Mouse (Mus musculus) kidney, postnatal 10 days (tissue): ENCODE results near the gene Asb8.

Experiments
- DNase-seq: peaks from one replicate; pipeline ENCODE4 v3.0.0; 2021; ENCODE audit warnings: mixed read lengths

Gene Asb8

DNA sequence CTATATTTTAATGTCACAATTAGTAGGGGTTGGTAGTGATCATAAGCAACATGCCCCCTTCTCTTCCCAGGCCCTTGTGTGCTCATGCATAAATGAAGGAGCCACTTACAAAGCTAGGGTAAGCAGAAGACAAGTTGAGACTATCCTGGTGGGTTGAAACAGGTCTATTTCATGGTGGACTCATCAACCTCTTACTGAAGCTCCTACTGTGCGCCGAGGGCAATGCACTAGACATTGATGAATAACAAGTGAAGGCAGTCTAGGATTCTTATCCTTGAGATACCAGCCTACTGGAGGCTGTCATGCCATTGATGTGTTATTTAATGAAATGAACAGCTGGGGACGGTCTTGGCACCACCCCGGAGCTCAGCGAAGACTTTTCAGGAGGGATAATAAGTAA, 10.2 kb downstream of the Asb8 start:
- DNase-seq = no peak

DNA sequence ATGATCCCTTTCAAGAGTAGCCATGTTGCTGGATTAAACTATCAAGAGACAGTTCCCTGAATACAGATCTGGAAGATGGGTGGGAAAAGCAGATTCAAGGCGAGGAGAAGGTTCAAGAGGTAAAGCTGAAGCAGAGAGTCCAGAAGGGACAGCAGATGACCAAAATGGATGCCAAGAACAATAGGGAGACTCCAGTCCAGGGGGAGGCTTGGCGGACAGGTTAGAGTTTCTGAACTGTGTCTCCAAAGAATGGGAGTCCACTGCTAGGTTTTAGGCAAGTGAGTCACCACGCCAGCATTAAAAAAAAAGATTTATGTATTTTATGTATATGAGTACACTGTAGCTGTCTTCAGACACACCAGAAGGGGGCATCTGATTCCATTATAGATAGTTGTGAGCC, 10.8 kb downstream of the Asb8 start:
- no peak for DNase-seq

DNA sequence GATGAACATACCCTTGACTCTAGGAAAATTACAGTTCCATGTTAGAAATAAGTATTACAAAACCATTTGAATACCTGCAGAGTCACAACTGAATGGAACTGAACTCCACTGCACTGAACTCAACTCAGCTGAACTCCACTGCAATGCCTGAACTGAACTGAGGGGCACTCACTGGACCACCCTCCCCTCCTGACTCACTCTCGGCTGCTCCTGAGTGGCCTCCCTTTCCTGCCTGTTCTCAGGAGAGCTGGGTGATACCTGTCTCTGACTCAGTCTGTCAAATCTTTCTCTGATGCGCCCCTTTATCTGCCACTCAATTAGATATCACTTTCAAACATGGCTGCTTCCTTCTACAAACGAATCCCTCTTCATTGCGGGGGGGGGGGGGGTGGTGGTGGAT, 11.3 kb downstream of the Asb8 start:
- no peak for DNase-seq

DNA sequence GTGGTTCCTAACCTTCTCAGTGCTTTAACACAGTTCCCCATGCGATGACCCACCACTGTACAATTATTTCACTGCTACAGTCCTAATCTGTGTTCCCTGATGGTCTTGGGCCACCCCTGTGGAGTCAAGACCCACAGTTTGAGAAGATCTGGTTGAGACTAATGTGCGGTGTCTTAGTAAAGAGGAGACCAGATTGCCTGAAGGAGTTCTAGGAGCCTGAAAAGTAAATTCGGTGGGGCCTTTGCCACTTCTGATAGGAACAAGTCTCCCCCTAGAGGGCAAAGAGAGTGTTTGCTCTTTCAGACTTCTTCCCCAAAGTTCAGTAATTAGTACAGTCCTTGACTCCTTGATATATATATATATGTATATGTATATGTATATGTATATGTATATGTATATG, 11.8 kb downstream of the Asb8 start:
- DNase-seq = no peak

DNA sequence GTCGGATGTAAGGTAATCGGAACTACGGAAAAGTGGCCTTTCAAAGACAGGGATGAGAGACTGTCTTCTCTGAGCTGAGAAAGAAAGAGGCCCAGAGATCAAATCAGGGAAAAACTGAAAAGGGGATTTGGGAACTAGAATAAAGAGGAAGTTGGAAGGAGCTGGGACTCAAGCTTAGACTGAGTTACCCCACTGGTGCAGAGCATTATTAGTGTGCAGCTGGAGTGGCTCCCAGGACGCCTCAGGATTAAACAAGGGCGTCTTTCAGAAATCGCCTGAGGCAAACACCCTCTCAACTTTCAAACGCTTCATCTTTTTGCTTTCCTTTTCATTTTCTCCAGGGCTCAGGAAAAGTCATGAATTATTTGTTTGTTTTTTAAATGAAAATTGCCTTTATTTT, 12.5 kb downstream of the Asb8 start:
- DNase-seq = no peak

DNA sequence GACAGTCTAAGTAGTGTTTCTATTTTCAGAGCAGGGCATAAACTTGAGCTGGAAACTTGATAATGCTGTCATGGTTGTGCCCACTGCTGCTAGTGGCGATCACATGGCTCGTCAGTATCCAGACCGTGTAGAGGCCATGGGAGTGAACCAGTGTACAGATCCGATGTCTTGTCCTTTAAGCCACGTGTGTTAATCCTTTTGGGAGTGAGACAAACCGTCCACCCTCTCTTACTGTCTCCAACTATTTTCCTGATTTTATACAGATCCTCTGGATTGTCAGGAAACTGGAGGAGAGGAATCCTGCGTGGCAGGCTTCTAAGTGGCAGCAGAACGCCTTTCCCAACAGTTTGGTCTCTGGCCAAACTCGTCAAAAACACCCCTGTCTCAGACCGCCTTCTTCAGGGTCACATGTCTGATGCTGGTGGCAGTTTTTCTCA, 16.2 kb downstream of the Asb8 start:
- DNase-seq = no peak

DNA sequence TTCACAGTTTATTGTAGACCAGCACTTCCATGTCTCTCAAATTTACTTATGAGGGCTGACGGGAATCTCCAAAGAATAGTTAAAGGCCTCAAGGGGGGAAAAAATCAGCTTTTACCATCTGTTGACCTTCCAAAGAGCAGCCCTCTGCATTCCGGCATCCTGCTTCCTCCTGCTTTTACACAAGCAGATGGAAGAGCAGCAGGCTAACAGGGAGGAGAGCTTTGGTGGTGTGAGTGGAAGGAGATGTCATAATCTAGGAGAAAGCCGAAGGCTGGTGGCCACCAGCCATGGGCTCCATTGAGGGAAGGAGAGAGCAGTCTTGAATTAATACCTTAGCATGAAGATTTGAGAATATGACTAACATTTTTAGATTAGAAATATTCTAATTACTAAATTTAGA, 17.1 kb downstream of the Asb8 start:
- no peak for DNase-seq

DNA sequence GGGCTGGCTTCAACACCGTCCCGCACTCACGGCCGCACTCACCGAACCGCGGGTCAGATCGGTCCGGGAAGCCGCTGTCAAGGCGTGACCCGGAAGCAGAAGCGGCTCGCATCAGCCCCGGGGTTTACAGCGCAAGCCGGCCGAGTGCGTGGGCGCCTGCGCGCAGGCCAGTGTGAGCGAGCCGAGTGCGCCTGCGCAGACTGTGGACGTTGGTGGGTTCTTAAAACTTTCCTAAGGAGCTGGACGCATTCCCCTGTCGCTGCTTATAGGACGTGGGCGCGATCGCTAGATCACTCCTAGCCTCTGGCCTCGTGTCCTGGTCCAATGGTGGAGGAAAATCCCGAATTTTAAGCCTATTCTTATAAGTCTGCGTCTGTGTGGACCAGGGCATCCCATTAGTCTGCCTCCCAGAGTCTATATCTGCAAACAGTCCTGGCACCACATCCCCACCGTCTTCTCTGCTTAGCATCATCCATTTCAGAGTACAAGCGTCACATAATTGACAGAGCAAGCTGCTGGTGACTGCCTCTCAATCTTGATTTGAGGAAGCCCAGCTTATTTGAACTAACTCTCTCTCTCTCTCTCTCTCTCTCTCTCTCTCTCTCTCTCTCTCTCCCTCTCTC, 19.8 kb downstream of the Asb8 start:
- peak; percentile 97 for DNase-seq

DNA sequence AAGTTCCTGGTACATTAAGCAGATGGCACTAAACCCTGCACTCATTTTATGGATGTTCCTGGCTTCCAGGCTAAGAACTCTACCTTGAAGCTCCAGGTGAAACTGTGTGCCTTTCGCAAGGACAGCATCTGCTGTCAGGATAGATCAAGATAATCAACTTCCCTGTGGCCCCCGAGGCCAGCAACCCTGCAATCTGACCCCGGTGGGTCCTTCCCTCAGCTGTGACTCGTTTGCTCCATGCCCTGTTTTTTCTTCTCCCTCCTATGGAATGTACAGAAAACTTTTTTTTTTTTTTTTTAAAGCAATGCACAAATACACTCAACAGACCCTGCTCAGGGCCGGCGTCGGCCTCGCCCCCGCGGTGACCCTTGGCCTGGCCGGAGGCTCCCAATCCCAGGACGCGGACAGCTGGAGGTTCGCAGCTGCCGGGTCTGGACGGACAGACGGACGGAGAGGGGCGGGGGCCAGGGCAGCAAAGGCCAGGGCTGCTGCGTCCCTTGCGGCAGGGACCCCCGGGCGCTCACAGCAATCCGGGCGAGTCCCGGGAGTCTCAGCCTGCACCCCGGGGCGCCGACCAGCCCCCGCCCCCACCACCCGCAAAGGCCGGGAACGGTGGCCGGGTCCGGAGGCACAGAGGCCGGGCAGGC, 20.4 kb downstream of the Asb8 start:
- peak; percentile 65 for DNase-seq

DNA sequence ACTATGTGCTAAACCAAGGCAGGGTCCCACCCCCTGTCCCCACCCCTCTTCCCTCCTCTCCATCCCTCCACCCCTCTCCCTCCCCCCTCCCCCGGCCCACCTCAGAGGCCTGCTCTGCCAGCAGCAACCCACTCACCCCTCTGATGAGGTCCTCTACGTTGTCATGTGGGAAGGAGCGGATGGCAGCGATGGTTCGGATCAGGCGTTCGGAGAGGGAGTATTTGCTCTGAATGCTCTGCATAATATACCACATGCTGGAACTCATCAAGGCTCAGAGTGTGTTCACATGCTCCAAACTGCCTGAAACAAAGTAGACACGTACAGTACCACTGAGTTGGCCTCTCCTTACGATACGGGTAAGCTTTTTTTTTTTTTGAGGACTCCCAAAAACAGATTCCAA, 22.9 kb downstream of the Asb8 start:
- DNase-seq = no peak

DNA sequence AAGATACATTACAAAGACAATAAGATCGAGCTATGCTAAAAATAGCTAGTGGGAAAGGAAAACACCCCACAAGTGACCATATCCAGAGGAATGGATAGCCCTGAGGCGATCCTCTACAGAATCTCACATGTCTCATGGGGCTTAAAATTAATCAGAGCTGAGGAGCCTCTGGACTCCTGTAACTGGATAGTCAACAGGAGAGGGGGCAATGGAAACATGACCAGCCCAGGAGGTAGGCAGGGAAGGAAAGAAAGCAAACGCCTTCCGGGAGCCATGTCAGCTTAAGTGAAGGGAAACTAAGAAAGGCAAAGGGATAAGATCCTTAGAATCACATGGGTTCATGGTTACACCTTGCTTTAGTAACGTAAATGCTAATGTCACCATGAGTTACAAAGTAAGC, 24.6 kb downstream of the Asb8 start:
- DNase-seq = no peak

DNA sequence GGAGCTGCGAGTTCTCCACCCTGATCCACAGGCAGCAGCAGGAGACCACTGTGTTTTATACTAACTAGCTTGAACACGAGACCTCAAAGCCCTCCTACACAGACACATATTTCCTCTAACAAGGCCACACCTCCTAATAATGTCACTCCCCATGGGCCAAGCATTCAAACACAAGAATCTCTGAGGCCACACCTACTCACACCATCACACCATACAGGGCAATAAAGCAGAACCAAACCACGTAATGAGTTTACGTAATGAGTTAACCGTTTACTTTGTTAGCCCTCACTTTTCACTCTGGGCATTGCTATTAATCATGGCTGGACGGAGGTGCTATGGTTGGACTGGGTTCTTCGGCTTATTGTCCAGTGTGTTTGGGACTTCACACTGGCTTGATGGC, 25.7 kb downstream of the Asb8 start:
- DNase-seq = no peak

DNA sequence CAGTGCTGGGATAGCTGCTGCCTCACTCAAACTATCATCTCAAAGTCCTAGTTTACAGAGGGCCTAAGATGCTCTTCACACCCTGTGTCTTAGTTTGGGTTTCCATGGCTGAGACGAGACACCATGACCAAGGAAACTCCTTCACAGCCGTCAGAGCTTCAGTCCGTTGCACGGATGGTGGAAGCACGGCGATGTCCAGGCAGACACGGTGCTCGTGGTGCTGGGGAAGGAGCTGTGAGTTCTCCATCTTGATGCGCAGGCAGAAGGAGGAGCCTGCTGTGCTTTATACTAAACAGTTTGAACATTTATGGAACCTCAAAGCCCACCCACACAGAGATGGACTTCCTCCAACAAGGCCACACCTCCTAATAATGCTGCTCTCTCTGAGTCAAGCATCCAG, 28.6 kb downstream of the Asb8 start:
- DNase-seq = no peak

DNA sequence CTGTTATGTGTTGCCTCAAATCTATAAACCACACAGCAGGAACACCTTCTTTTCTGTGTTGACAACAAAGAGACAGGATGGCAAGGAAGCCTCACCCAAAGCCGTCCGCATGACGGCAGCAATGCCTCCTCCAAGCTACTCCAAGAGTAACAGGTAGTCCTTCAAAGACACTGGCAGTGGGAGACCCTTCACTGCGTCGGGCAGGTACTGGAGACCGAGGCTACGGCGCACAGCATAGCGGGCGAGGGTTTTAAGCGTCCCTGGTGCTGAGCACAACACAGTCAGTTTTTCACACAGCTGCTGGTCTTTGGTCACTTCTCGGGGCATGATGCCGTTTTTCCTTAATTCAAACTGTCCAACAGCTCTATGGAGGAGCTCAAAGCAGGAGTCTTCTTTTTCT, 29.8 kb downstream of the Asb8 start:
- DNase-seq = no peak

DNA sequence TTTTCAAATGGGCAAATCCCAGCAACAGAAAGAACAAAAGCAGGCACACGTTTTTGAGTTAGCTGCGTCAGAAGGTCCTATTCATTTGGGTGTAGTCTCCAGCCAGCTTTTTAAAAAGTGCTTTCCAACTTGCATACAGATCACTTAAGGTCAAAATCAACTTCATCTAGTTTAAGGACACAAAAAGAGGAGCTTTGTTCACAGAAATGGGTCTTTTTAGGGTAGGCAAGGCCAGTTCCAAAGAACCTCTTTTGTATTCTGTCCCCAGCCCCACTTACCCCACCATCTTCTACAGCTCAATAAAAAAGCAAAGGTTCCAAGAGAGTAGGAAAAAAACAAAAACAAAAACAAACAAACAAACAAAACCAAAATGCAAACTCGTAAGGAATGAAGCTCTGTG, 30.8 kb downstream of the Asb8 start:
- DNase-seq = no peak

DNA sequence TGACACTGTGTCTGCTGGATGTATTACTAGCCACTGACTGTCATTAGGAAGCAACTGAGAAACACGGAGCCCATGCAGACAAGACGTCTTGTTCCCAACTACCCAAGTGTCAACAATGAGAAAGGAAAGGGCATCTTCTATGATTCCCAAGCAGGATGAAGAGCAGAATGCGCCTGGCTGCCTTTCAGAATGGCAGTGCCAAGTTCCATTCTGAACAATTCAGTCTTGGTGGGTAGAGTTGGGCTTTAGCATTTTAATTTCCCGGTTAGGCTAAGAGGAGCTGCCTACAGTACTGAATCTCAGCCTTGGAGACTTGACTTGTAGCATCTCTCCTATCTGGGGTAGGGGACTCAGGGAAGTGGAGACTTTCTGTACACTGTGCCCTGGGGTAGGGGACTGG, 31.4 kb downstream of the Asb8 start:
- DNase-seq = no peak

DNA sequence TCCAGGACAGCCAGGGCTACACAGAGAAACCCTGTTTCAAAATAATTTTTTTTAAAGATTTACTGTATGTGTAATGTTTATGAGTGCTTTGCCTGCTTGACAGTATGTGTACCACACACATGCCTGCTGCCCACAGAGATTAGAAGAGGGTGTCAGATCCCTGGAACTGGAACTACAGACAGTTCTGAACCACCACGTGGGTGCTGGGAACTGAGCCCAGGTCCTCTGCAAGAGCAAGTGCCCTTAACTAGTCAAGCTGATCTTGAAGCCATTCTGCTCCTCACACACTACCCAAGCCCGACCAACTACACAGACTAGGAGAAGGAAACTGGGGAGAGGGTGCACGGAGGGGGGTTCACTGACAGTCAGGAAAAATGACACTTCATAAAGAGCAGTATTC, 32.0 kb downstream of the Asb8 start:
- no peak for DNase-seq

DNA sequence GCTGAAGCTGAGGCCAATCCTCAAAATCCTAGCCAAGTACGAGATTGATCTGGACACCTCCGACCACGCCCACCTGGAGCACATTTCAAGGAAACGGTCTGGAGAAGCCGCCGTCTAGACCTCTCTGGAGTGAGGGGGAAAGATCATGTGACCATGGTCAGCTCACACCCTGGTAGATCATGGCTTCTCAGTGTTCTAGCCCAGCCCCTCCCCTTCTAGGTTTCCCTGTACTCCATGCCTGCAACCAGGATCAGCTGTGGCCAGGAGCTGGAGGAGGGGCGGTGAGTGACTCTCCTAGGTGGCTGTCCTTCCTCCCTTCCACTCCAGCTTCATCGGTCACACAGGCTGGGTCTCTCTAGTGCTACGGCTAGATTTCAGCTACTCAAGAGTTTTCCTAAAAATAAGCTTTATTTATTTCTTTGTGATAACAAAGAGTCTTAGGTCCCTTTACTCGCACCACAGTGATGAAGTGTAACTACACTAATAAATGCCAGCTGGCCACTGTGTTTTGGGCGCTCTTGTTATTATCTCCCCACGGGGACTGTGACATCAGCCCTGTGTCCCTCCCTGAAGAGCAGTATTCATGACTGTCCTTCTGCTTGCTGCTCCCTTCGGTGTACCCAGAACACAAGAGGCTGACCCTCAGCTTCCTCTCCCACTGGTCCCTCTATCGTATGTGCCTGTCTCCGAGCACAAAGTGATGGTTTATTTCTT, 33.3 kb downstream of the Asb8 start:
- DNase-seq = no peak

DNA sequence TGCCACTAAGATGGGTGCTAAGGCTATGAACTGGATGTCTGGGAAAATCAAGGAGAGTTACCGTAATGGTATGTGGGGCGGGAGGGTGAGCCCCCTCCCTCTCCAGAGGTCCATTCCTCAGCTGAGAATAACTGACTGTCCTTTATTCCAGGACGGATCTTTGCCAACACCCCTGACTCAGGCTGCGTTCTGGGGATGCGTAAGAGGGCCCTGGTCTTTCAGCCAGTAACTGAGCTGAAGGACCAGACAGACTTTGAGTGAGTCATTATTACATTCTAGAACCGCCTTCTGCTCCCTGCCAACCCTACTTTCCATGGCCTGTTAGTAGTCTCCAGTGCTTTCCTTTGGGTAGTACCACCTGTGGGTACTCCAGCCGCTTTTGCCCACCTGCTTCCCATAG, 34.0 kb downstream of the Asb8 start:
- DNase-seq = no peak

DNA sequence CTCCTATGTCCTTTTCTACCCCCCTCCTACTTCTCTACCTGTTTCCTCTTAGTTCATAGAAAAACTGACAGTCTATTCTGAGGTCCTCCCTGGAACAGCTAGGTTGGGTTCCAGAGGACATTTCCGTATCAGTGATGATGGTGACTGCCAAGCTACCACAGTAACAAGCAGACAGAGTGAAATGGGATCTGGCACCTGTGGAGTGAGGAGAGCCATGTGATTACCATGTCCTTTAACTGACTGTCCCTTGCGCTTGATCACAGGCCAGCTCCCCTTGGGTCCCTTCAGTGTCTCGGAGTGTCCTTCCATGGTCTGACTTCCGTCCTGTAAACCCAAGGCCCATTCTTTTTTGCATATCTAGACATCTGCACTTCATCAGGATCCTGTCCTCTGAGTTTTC, 34.4 kb downstream of the Asb8 start:
- DNase-seq = no peak

DNA sequence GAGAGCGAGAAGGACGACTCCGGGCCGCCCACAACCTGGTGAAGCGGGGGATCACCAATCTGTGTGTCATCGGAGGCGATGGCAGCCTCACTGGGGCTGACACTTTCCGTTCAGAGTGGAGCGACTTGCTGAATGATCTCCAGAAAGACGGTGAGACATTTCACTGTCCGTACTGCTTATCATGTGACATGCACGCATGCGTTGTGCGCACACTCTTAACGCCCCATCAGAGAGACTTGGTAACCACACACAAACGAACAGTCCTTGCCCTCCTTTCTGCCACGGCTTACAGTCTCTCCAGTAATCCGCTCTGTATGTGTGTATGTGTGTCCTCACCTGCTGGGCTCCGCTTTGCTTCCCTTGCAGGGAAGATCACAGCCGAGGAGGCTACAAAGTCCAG, 44.6 kb downstream of the Asb8 start:
- DNase-seq = no peak

DNA sequence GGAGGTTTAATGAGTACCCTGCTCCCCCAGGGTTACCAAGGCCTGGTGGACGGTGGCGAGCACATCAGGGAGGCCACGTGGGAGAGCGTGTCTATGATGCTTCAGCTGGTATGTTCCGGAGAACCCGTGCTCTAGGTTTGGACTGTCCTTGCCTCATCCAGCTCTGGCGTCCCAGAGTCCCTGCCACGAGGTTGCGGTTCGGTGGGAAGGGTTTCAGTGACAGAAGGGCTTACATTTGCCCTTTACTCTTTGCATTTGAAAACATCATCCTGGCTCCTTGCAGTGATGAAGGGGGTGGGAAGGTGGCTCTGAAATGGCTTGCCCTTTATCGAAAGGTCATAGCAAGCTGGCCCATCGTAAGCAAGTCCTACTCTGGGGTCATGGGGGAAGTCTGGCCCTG, 46.1 kb downstream of the Asb8 start:
- DNase-seq = no peak

DNA sequence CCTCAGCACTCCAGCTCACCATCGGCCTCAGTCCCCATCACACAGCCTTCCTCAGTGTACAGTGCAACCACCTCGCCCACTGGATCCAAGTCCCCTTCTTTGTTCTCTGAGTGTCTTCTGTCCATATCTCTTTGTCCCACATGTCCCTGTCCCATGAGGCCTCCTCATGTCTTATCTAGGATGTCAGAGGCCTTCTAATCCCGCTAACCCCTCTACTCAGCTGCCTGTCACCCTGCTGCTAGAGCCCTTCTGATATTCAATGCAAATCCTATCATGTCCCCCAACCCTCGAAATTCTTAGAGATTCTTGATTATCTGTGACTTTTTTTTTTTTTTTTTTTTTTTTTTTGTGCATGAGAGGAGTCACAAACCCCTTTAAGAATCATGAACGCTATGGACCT, 49.1 kb downstream of the Asb8 start:
- no peak for DNase-seq

DNA sequence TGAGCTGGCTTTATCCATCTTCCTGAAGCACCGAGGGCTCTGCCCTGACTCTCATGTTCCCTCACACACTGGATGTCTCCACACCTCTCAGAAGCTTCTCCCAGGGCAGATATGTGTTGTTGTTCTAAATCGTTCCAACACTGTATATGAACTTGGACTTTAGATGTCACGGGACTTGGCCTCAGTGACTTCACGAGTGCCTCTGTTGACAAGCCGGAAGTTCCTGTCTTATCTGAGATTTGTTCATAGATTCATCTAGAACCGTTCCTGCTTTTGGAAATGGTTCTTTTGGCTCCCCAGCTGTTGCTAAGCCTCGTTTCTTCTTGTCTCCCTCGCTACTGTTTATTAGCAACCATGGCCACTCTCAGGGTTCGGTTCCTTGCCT, 49.7 kb downstream of the Asb8 start:
- no peak for DNase-seq
